Mouse (Mus musculus) 3134 (cell line): ENCODE results near the gene Ltbp3.
A peak's percentile ranks its signal among the peaks of the same experiment; 100 is the strongest.

ENCODE experiments used
- DNase-seq: peaks from one replicate; pipeline ENCODE4 v3.0.0-alpha.2; 2011; ENCODE audit warnings: low spot score; ENCODE audit not compliant: insufficient read length; ENCODE audit errors: extremely low read depth

The Ltbp3 gene

GRCm38 (mm10) chr19:5788620-5789019 lies 47.9 kb downstream of the Ltbp3 start:
- no peak for DNase-seq

GRCm38 (mm10) chr19:5789066-5789465 lies 48.4 kb downstream of the Ltbp3 start:
- DNase-seq, result no peak

GRCm38 (mm10) chr19:5791329-5791728 lies 50.6 kb downstream of the Ltbp3 start:
- no peak for DNase-seq

- DNase-seq, result peak; percentile 56
Observed at GRCm38 (mm10) chr19:5793116-5793515, 52.4 kb downstream of the Ltbp3 start.

GRCm38 (mm10) chr19:5793917-5794770 lies 53.4 kb downstream of the Ltbp3 start:
- peak; percentile 62 for DNase-seq

- peak; percentile 71 for DNase-seq
Observed at GRCm38 (mm10) chr19:5794771-5795576, 54.3 kb downstream of the Ltbp3 start.

GRCm38 (mm10) chr19:5795668-5796572 lies 55.2 kb downstream of the Ltbp3 start:
- DNase-seq, result peak; percentile 55

GRCm38 (mm10) chr19:5796573-5797111 lies 55.9 kb downstream of the Ltbp3 start:
- DNase-seq, result no peak

GRCm38 (mm10) chr19:5797381-5798111 lies 56.8 kb downstream of the Ltbp3 start:
- DNase-seq, result peak; percentile 60

GRCm38 (mm10) chr19:5798700-5799479 lies 58.2 kb downstream of the Ltbp3 start:
- peak; percentile 59 for DNase-seq

GRCm38 (mm10) chr19:5799566-5800349 lies 59.1 kb downstream of the Ltbp3 start:
- DNase-seq, result peak; percentile 59

- no peak for DNase-seq
Observed at GRCm38 (mm10) chr19:5800350-5800631, 59.6 kb downstream of the Ltbp3 start.

- peak; percentile 72 for DNase-seq
Observed at GRCm38 (mm10) chr19:5800632-5801431, 60.1 kb downstream of the Ltbp3 start.

GRCm38 (mm10) chr19:5801432-5801964 lies 60.8 kb downstream of the Ltbp3 start:
- DNase-seq, result no peak

GRCm38 (mm10) chr19:5802011-5802786 lies 61.5 kb downstream of the Ltbp3 start:
- DNase-seq, result peak; percentile 85

- no peak for DNase-seq
Observed at GRCm38 (mm10) chr19:5802787-5803040, 62.0 kb downstream of the Ltbp3 start.
